Mouse (Mus musculus): ENCODE measurements at regions not wholly inside any gene's neighbourhood (a gene's known extent, or its start where the extent isn't known, plus 50 kb on each side); places are given as distances from the start of the nearest gene placed in this dataset.

GRCm38 (mm10) chr16:39284484-39284883 is 392.0 kb downstream of the Igsf11 start:
- DNase-seq (ENCODE audit: low spot score in 2 of 2) = no peak

DNA sequence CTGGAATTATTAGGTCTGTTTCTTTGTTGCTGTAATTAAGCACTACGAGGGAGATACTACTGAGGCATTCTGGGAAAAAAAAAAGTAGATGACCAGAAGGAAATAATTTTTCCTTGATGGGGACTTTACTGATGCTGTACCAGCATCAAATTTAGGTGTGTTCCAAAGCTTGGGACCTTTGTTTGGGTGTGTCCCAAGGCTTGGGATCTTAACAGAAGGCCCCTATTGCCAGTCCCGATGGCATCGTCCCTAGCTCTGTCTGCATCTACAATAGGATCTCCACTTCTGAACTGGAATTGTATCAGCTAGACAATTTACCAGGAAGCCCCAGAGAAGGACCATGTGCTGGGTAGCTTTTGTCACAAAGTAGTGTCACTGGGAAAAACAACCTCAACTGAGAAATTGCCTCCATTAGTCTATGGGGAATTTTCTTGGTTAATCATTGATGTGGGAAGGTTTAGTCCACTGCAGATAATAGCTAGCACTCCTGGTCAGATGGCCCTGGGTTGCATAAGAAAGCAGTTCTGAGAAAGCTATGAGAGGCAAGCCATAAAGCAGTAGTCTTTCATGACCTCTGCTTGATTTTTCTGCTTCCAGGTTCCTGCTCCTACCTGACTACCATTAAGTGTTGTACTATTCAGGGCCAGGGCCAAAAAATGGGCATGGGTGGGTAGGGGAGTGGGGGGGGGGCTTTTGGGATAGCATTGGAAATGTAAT is 392.7 kb downstream of the Igsf11 start:
- no peak for DNase-seq (ENCODE audit: low spot score in 2 of 2)

DNA sequence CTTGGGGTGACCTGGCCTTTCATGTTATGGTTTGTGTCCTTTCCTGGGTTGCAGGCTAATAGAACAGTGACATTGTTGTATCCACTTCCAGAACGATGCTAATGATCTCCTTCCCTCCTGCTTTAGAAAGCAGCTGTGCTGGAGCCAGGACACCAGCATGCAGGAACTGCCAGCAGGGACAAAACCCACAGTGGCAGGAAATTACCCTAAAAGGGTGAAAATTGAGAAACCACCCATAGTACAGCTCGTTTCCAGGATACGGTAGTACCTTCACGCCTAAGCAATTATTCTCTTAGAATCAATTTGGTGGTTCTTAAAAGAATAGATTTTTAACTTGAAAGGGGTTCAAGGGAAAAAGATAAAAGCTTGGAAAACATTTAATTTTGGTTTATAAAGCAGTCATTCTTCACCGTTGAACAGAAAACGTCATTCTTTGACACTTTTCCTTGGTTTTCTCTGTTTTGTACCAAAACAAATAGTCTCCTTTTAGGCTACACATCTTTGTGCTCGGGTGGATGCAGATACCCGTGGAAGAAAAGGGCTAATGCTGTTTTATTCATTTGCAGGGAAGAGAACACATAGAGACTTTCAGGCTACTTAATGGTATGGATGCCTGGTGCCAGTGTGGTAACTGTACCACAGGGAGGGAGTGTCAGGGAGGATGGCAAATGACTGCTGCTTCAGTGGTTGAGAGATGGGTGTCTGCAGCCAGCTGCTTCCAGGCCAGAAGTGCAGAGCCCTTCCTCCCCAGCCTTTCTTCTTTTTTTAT is 394.5 kb downstream of the Igsf11 start:
- DNase-seq (ENCODE audit: low spot score in 2 of 2) = no peak

GRCm38 (mm10) chr16:39298856-39299255 is 406.4 kb downstream of the Igsf11 start:
- no peak for DNase-seq (ENCODE audit: low spot score in 2 of 2)

- DNase-seq (ENCODE audit: low spot score in 2 of 2) = peak in 1 of 2 experiments; percentile 28
These were observed 410.5 kb downstream of the Igsf11 start for GRCm38 (mm10) chr16:39302902-39303361.

DNA sequence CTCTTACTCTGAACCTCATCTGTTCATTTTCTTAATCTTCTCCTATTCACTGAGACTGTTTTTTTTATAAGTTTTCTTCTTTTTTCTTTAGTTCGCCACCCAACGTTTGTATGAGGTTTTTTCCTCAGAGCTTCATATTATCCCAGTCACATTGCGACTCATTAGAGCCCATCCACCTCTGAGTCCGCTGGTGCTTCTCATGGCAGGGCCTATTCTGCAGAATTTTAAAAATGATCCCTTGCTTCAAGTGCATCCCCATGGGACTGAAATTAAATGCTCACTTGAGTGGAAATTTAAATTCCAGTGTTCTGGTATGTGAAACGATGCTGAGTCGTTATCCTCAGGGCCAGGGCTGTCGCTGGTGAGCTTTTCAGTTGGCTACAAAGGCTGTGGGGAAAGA is 410.9 kb downstream of the Igsf11 start:
- no peak for DNase-seq (ENCODE audit: low spot score in 2 of 2)

DNA sequence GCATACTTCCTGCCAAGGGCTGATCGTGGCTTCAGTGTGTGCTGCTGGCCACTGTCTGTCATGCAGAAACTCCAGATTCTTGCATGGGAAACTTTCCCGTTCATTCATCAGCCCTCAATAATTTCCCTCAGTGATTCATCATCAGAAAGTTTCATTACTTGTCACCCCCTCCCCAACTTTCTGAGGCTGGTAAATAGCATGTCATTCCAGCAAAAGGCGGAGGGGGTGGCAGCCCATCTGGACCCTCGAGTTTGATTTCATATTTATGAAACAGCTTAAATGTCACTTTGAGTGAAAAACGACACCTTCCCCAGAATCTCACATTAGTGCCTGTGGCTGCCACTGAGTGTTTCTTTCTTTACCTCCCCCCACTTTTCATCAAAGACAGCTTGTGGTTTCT is 415.5 kb downstream of the Igsf11 start:
- DNase-seq (ENCODE audit: low spot score in 2 of 2) = no peak

- DNase-seq (ENCODE audit: low spot score in 2 of 2) = peak; percentile 71 to 78
These were observed 424.5 kb downstream of the Igsf11 start for GRCm38 (mm10) chr16:39316752-39317594.

DNA sequence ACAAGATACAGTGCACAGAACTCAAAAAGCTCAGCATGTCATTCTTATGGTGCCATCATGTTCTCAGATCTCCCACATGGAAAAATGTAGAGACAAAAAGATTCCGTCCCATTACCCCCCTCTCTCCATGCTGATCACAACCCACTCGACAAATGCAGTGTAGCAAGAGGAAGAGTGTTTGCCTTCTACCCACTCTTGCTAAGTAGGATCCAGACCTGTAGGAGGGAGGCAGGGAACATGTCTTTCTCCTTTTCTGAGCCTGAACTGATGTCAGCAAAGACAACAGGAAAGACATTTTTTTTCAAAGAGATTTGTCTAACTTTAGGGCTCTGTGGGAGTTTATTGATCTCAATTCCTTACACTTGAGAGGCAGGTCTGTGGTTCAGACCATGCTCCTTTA is 433.2 kb downstream of the Igsf11 start:
- no peak for DNase-seq (ENCODE audit: low spot score in 2 of 2)

GRCm38 (mm10) chr16:39363657-39364056 is 471.2 kb downstream of the Igsf11 start:
- DNase-seq (ENCODE audit: low spot score in 2 of 2) = no peak

- no peak for DNase-seq (ENCODE audit: low spot score in 2 of 2)
These were observed 475.8 kb downstream of the Igsf11 start for GRCm38 (mm10) chr16:39368276-39368675.

DNA sequence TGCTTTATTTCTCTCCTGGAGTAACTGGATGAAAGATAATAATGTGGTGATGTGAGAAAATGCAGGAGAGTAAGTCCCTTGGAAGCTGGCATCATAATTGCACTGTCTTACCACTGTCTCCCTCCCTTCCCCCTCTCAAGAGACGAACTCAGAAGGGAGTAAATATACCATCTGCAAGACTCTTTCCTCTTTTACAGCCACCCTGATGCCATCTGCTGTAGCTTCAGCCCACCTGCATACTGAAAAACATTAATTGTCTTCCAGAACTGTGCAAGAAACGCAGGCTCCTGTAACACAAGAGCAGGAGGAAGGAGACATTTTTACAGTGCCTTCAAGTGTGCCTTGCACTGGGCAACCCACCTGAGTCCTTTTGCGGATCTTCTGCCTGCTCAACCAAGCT is 482.1 kb downstream of the Igsf11 start:
- DNase-seq (ENCODE audit: low spot score in 2 of 2) = no peak

GRCm38 (mm10) chr16:39379959-39380358 is 487.5 kb downstream of the Igsf11 start:
- no peak for DNase-seq (ENCODE audit: low spot score in 2 of 2)

GRCm38 (mm10) chr16:39389943-39390342 is 497.5 kb downstream of the Igsf11 start:
- no peak for DNase-seq (ENCODE audit: low spot score in 2 of 2)

GRCm38 (mm10) chr16:39390626-39391025 is 498.2 kb downstream of the Igsf11 start:
- DNase-seq (ENCODE audit: low spot score in 2 of 2) = no peak

DNA sequence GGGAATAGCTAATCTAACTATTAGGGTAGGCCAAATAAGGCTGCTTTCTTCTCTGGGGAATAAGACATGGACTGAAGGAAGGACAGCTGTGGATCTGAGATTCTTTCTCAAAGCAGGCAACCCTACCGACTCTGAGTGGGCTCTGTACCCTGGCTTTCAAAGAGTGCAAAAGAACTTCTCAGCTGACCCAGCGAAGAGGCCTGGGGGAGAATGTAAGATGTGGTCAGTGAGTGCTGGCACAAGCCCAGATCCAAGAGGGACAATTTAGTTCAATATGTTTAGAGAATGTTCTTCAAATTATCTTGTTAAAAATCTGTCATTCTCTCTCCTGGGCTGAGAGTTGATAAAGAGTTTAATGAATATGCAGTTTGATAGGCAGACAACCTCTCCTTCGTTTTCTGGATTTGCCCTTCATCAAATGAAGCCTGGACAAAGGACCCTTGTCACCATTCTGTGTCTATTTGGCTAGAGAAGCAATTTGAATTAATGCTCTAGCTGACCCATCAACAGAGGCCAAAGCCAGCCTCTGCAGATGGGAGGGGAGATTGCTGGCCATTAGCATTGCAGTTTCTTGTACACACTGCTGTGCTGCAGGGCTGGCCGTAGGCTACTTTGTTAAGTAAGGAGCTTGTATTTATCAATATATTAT is 509.8 kb downstream of the Igsf11 start:
- DNase-seq (ENCODE audit: low spot score in 2 of 2) = no peak

GRCm38 (mm10) chr16:39431581-39431980 is 539.1 kb downstream of the Igsf11 start:
- no peak for DNase-seq (ENCODE audit: low spot score in 2 of 2)

GRCm38 (mm10) chr16:39445740-39446139 is 538.4 kb upstream of the Lsamp start:
- DNase-seq (ENCODE audit: low spot score in 2 of 2) = no peak

GRCm38 (mm10) chr16:39453400-39454138 is 530.6 kb upstream of the Lsamp start:
- no peak for DNase-seq (ENCODE audit: low spot score in 2 of 2)

Data from frontal cortex, postnatal 25 days (tissue).